Mouse (Mus musculus): ENCODE results near the gene Glg1. TPM values are rescaled to one million over a fixed set of nuclear protein-coding genes. Genes with fewer than 3 reads are reported as not detected.
"Not testable (repeated sequence)": the region's sequence is repeated elsewhere in the genome, so short reads cannot be mapped to it uniquely, and the experiment has no call there.

Glg1 gene
- total and polyA plus RNA-seq, 3 experiments = 13.8 to 32.2 (median 21.6) TPM

DNA sequence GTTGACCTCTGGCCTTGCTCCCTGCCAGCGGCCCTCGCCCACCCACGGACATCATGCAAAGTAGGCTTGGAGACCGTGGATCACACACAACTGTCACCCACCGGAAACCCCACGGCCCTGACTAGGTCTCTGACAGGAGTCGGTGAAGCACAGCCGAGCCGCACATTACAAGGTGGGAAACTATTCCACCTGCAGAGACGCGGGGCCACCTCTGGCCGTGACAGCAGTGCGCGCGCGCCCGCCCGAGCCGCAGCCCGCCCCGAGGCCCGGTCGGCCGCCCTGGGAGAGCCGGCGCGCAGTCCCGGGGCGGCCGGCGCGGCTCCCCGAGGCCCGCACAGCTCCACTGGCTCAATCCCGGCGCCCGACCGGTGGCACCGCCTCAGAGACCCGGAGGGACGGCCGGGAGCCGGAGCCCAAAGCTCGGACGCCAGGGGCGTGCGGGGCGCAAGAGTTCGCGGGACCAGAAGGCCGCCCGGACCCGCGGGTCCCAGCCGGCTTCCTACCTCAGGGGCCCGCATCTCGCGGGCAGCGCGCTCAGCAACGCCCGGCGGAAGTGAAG lies 114.0 kb downstream of the Glg1 start:
- H3K27me3 ChIP-seq (replicated peaks); dilution Hi-C loops (cut with MboI; ENCODE audit: extremely low pct_ligation_motif_present, extremely low pct_unique_long_range_greater_than_20kb, low sequenced_read_pairs); in situ Hi-C loops (cut with MboI; ENCODE audit: low pct_ligation_motif_present, low pct_unique_long_range_greater_than_20kb, low sequenced_read_pairs); H3K9me3 ChIP-seq (replicated peaks; ENCODE audit: low read length); H3K27ac ChIP-seq (ENCODE audit: insufficient read depth, low read depth): not testable (repeated sequence)
- Histone ChIP-seq H3K4me3 (replicated peaks in 1 of 3; ENCODE audit: low read depth in 2 of 3, low read length in 2 of 3, poor library complexity in 1 of 3) (peak overlapping the region; percentile 45 to 74 (median 51)), H3K79me2 (replicated peaks; ENCODE audit: control insufficient read depth, extremely low read depth, insufficient read depth, poor library complexity, severe bottlenecking) (peaks cover 16% of the 10 kb centered on the region), H3K36me3 (replicated peaks in 1 of 2; ENCODE audit: control insufficient read depth in 1 of 2, insufficient read depth in 1 of 2, low read length in 1 of 2) (peaks cover 0 to 20% of the 10 kb centered on the region in 2 experiments), H3K4me2 (ENCODE audit: insufficient read depth, low read depth, poor library complexity, severe bottlenecking) (peak overlapping the region; percentile 99), H3K4me1 (ENCODE audit: control insufficient read depth in 1 of 2, insufficient read depth in 2 of 2) (peaks cover 0 to 27% of the 10 kb centered on the region in 2 experiments; a peak in 2 of 4 replicates), H3K9ac (ENCODE audit: insufficient read depth, low read depth) (peak overlapping the region; percentile 36)
- DNase-seq (ENCODE audit: extremely low read depth) = peak; percentile 14
- TF ChIP-seq POLR2A (IDR thresholded peaks at IDR 0.05; ENCODE audit: low read depth, low read length) = peak; percentile 31; the same call in 1 of the 2 replicates

- Histone ChIP-seq H3K27ac (ENCODE audit: insufficient read depth, low read depth) (no peak overlapping the region), H3K9ac (ENCODE audit: insufficient read depth, low read depth) (no peak overlapping the region), H3K4me1 (ENCODE audit: control insufficient read depth in 1 of 2, insufficient read depth in 2 of 2) (peaks cover 0 to 14% of the 10 kb centered on the region in 2 experiments; a peak in 1 of 4 replicates), H3K79me2 (replicated peaks; ENCODE audit: control insufficient read depth, extremely low read depth, insufficient read depth, poor library complexity, severe bottlenecking) (peaks cover 16% of the 10 kb centered on the region), H3K9me3 (replicated peaks; ENCODE audit: low read length) (no peaks in the 10 kb centered on the region), H3K27me3 (replicated peaks) (no peaks in the 10 kb centered on the region), H3K36me3 (replicated peaks in 1 of 2; ENCODE audit: control insufficient read depth in 1 of 2, insufficient read depth in 1 of 2, low read length in 1 of 2) (peaks cover 6 to 40% of the 10 kb centered on the region in 2 experiments), H3K4me2 (ENCODE audit: insufficient read depth, low read depth, poor library complexity, severe bottlenecking) (no peak overlapping the region), H3K4me3 (replicated peaks in 1 of 3; ENCODE audit: low read depth in 2 of 3, low read length in 2 of 3, poor library complexity in 1 of 3) (no peak overlapping the region)
- dilution Hi-C loops (cut with MboI; ENCODE audit: extremely low pct_ligation_motif_present, extremely low pct_unique_long_range_greater_than_20kb, low sequenced_read_pairs) = no loop called here
- DNase-seq (ENCODE audit: extremely low read depth) = no peak
- in situ Hi-C loops (cut with MboI; ENCODE audit: low pct_ligation_motif_present, low pct_unique_long_range_greater_than_20kb, low sequenced_read_pairs) = no loop called here
- no peak for TF ChIP-seq TCF12 (IDR thresholded peaks at IDR 0.05; ENCODE audit: low read depth, low read length)
These were observed 116.5 kb downstream of the Glg1 start for GRCm38 (mm10) chr8:111142521-111142920.

- Histone ChIP-seq H3K4me3 (replicated peaks in 1 of 3; ENCODE audit: low read depth in 2 of 3, low read length in 2 of 3, poor library complexity in 1 of 3) (no peak overlapping the region), H3K27ac (ENCODE audit: insufficient read depth, low read depth) (no peak overlapping the region), H3K4me1 (ENCODE audit: control insufficient read depth in 1 of 2, insufficient read depth in 2 of 2) (no peaks in the 10 kb centered on the region), H3K27me3 (replicated peaks) (no peaks in the 10 kb centered on the region), H3K9ac (ENCODE audit: insufficient read depth, low read depth) (no peak overlapping the region), H3K36me3 (replicated peaks in 1 of 2; ENCODE audit: control insufficient read depth in 1 of 2, insufficient read depth in 1 of 2, low read length in 1 of 2) (peaks cover 33 to 79% of the 10 kb centered on the region in 2 experiments), H3K9me3 (replicated peaks; ENCODE audit: low read length) (no peaks in the 10 kb centered on the region), H3K4me2 (ENCODE audit: insufficient read depth, low read depth, poor library complexity, severe bottlenecking) (no peak overlapping the region), H3K79me2 (replicated peaks; ENCODE audit: control insufficient read depth, extremely low read depth, insufficient read depth, poor library complexity, severe bottlenecking) (no peaks in the 10 kb centered on the region)
- in situ Hi-C loops (cut with MboI; ENCODE audit: low pct_ligation_motif_present, low pct_unique_long_range_greater_than_20kb, low sequenced_read_pairs) (no loop called here), dilution Hi-C loops (cut with MboI; ENCODE audit: extremely low pct_ligation_motif_present, extremely low pct_unique_long_range_greater_than_20kb, low sequenced_read_pairs) (no loop called here)
- no peak for TF ChIP-seq CHD2 (IDR thresholded peaks at IDR 0.05; ENCODE audit: low read length)
- no peak for TF ChIP-seq ZNF384 (IDR thresholded peaks at IDR 0.05; ENCODE audit: low read depth, low read length)
- no peak for TF ChIP-seq TBP (conservative IDR thresholded peaks at IDR 0.05; ENCODE audit: low read depth, low read length)
- TF ChIP-seq ZMIZ1 (IDR thresholded peaks at IDR 0.05; ENCODE audit: low read depth, low read length) = no peak
- no peak for TF ChIP-seq KAT2A (IDR thresholded peaks at IDR 0.05; ENCODE audit: insufficient replicate concordance, low read length)
- TF ChIP-seq MAZ (IDR thresholded peaks at IDR 0.05; ENCODE audit: low read depth, low read length) = no peak
- no peak for TF ChIP-seq MAX (IDR thresholded peaks at IDR 0.05; ENCODE audit: low read length)
- no peak for TF ChIP-seq SMC3 (IDR thresholded peaks at IDR 0.05; ENCODE audit: low read depth, low read length)
- TF ChIP-seq ZC3H11A (IDR thresholded peaks at IDR 0.05; ENCODE audit: low read depth, low read length) = no peak
- TF ChIP-seq IRF4 (IDR thresholded peaks at IDR 0.05; ENCODE audit: low read depth, low read length) = no peak
- TF ChIP-seq NRF1 (IDR thresholded peaks at IDR 0.05; ENCODE audit: low read depth, low read length) = no peak
- no peak for TF ChIP-seq ELF1 (IDR thresholded peaks at IDR 0.05; ENCODE audit: low read depth, low read length)
- no peak for TF ChIP-seq POLR2AphosphoS2 (IDR thresholded peaks at IDR 0.05; ENCODE audit: low read depth, low read length)
- TF ChIP-seq HCFC1 (IDR thresholded peaks at IDR 0.05; ENCODE audit: low read depth, low read length) = no peak
- no peak for TF ChIP-seq MEF2A (IDR thresholded peaks at IDR 0.05; ENCODE audit: borderline replicate concordance, low read depth, low read length)
- no peak for DNase-seq (ENCODE audit: extremely low read depth)
These were observed 128.3 kb downstream of the Glg1 start for GRCm38 (mm10) chr8:111130756-111131155.
